Mouse (Mus musculus) stomach, embryonic 15.5 days (tissue): ENCODE measurements around the gene Trp53i11. TPM values are rescaled to one million over a fixed set of nuclear protein-coding genes. Genes with fewer than 3 reads are reported as not detected.

Experiments used
- ATAC-seq: fragments of 200-750 bp; cut with Nextera tagmentation; 2 replicates; pipeline ENCODE4 v1.8.0; 2017; ENCODE audit warnings: low read depth, moderate number of reproducible peaks, moderate TSS enrichment; ENCODE audit not compliant: insufficient read depth, low FRiP score
- H3K27ac ChIP-seq: fragments of 300-500 bp; sonication (generic); 2 replicates; pipeline ENCODE4 v1.5.1; 2015; ENCODE audit warnings: mild to moderate bottlenecking, inconsistent platforms
- H3K27me3 ChIP-seq: fragments of 300-500 bp; sonication (generic); replicated peaks from 2 replicates; pipeline ENCODE4 v1.6.1; 2015; ENCODE audit warnings: inconsistent platforms
- H3K36me3 ChIP-seq: fragments of 300-500 bp; sonication (generic); 2 replicates; pipeline ENCODE4 v1.6.1; 2015; ENCODE audit warnings: inconsistent platforms
- H3K4me1 ChIP-seq: fragments of 300-500 bp; sonication (generic); 2 replicates; pipeline ENCODE4 v1.6.1; 2015; ENCODE audit warnings: inconsistent platforms
- H3K4me2 ChIP-seq: fragments of 300-500 bp; sonication (generic); 2 replicates; pipeline ENCODE4 v1.6.1; 2015; ENCODE audit warnings: mild to moderate bottlenecking, inconsistent platforms
- H3K4me3 ChIP-seq: fragments of 300-500 bp; sonication (generic); replicated peaks from 2 replicates; pipeline ENCODE4 v1.5.1; 2015; ENCODE audit warnings: inconsistent platforms
- H3K9ac ChIP-seq: fragments of 300-500 bp; sonication (generic); 2 replicates; pipeline ENCODE4 v1.6.1; 2015; ENCODE audit warnings: inconsistent platforms
- H3K9me3 ChIP-seq: fragments of 300-500 bp; sonication (generic); 2 replicates; pipeline ENCODE4 v1.6.1; 2016; ENCODE audit warnings: inconsistent platforms
- WGBS: fragments of 180-500 bp; shearing (Covaris S2); methylation state at CpG from one replicate; pipeline ENCODE4 v1.1.7; 2015; 5-methylcytosine and 5-hydroxymethylcytosine counted together
- polyA plus RNA-seq: library from polyadenylated mRNA; unstranded; fragments of >200 nt; fragmentation: Nextera tagmentation; extraction: Ambion mirVana; gene quantifications from 2 replicates; pipeline ENCODE4 v1.2.1, GENCODE M21; 2015

Trp53i11 gene
- 29.3 and 37.7 TPM in 2 replicates for polyA plus RNA-seq

GRCm38 (mm10) chr2:93187323-93187996 is at the start of gene Trp53i11:
Trp53i11 (plus strand) TSS chr2:93187548.
- Histone ChIP-seq H3K4me2 (peak within 1 kb of the TSS; percentile 97), H3K27me3 (no peaks in the 10 kb centered on the region), H3K4me1 (peaks cover 50% of the 10 kb centered on the region), H3K4me3 (peak within 1 kb of the TSS; percentile 68), H3K27ac (peak within 1 kb of the TSS; percentile 81), H3K36me3 (no peaks in the 10 kb centered on the region), H3K9ac (peak within 1 kb of the TSS; percentile 52), H3K9me3 (no peaks in the 10 kb centered on the region)
- peak; percentile 90 for ATAC-seq
- under 1% methylated on average over 65 of the region's 69 CpGs for WGBS

GRCm38 (mm10) chr2:93139476-93139875 is 47.9 kb upstream of the Trp53i11 start:
- ATAC-seq, result no peak
- Histone ChIP-seq H3K27ac (no peak overlapping the region), H3K9me3 (no peaks in the 10 kb centered on the region), H3K9ac (no peak overlapping the region), H3K4me1 (no peaks in the 10 kb centered on the region), H3K4me3 (no peak overlapping the region), H3K27me3 (no peaks in the 10 kb centered on the region), H3K4me2 (no peak overlapping the region), H3K36me3 (no peaks in the 10 kb centered on the region)
- 82% methylated on average over 7 of the region's 7 CpGs for WGBS

GRCm38 (mm10) chr2:93141329-93141728 is 46.0 kb upstream of the Trp53i11 start:
- H3K9me3 ChIP-seq, result no peaks in the 10 kb centered on the region
- H3K4me3 ChIP-seq, result no peak overlapping the region
- H3K4me2 ChIP-seq, result no peak overlapping the region
- no peak overlapping the region for H3K9ac ChIP-seq
- no peaks in the 10 kb centered on the region for H3K4me1 ChIP-seq
- no peaks in the 10 kb centered on the region for H3K36me3 ChIP-seq
- no peaks in the 10 kb centered on the region for H3K27me3 ChIP-seq
- no peak overlapping the region for H3K27ac ChIP-seq
- no peak for ATAC-seq
- 66% methylated on average over 3 of the region's 3 CpGs for WGBS

- Histone ChIP-seq H3K4me2 (no peak overlapping the region), H3K36me3 (no peaks in the 10 kb centered on the region), H3K4me3 (no peak overlapping the region), H3K27ac (peak overlapping the region; percentile 45; the same call in 1 of the 2 replicates), H3K4me1 (no peaks in the 10 kb centered on the region), H3K9me3 (no peaks in the 10 kb centered on the region), H3K9ac (no peak overlapping the region), H3K27me3 (no peaks in the 10 kb centered on the region)
- no peak for ATAC-seq
- WGBS, result 66% methylated on average over 7 of the region's 7 CpGs
These were observed 44.7 kb upstream of the Trp53i11 start for GRCm38 (mm10) chr2:93142616-93143015.

- no peak overlapping the region for H3K4me2 ChIP-seq
- H3K9me3 ChIP-seq, result no peaks in the 10 kb centered on the region
- no peaks in the 10 kb centered on the region for H3K27me3 ChIP-seq
- H3K4me3 ChIP-seq, result no peak overlapping the region
- 0 out of 2 replicates have a peak, but pooled peaks have one; percentile 45 for ATAC-seq
- no peak overlapping the region for H3K9ac ChIP-seq
- 57% methylated on average over 3 of the region's 3 CpGs for WGBS
- no peaks in the 10 kb centered on the region for H3K4me1 ChIP-seq
- no peak overlapping the region for H3K27ac ChIP-seq
- H3K36me3 ChIP-seq, result no peaks in the 10 kb centered on the region
These were observed 43.2 kb upstream of the Trp53i11 start for GRCm38 (mm10) chr2:93144126-93144525.

GRCm38 (mm10) chr2:93150009-93150408 is 37.3 kb upstream of the Trp53i11 start:
- Histone ChIP-seq H3K27ac (no peak overlapping the region), H3K27me3 (no peaks in the 10 kb centered on the region), H3K36me3 (no peaks in the 10 kb centered on the region), H3K4me2 (no peak overlapping the region), H3K9ac (no peak overlapping the region), H3K9me3 (no peaks in the 10 kb centered on the region), H3K4me1 (no peaks in the 10 kb centered on the region), H3K4me3 (no peak overlapping the region)
- ATAC-seq, result peak; percentile 67; the same call in 1 of the 2 replicates
- 39% methylated on average over 2 of the region's 2 CpGs for WGBS

- Histone ChIP-seq H3K27me3 (no peaks in the 10 kb centered on the region), H3K9me3 (no peaks in the 10 kb centered on the region), H3K27ac (no peak overlapping the region), H3K36me3 (no peaks in the 10 kb centered on the region), H3K4me3 (no peak overlapping the region), H3K9ac (no peak overlapping the region), H3K4me2 (no peak overlapping the region), H3K4me1 (no peaks in the 10 kb centered on the region)
- 59% methylated on average over 9 of the region's 9 CpGs for WGBS
- ATAC-seq, result no peak
These were observed 36.5 kb upstream of the Trp53i11 start for GRCm38 (mm10) chr2:93150673-93151450.

GRCm38 (mm10) chr2:93152191-93152601 is 35.2 kb upstream of the Trp53i11 start:
- WGBS, result 72% methylated on average over 6 of the region's 6 CpGs
- H3K9me3 ChIP-seq, result no peaks in the 10 kb centered on the region
- no peaks in the 10 kb centered on the region for H3K27me3 ChIP-seq
- no peak overlapping the region for H3K4me3 ChIP-seq
- H3K36me3 ChIP-seq, result no peaks in the 10 kb centered on the region
- no peak overlapping the region for H3K27ac ChIP-seq
- no peak for ATAC-seq
- H3K4me1 ChIP-seq, result no peaks in the 10 kb centered on the region
- H3K9ac ChIP-seq, result no peak overlapping the region
- H3K4me2 ChIP-seq, result no peak overlapping the region

- H3K9me3 ChIP-seq, result no peaks in the 10 kb centered on the region
- no peak for ATAC-seq
- no peak overlapping the region for H3K27ac ChIP-seq
- H3K36me3 ChIP-seq, result no peaks in the 10 kb centered on the region
- WGBS, result 81% methylated on average over 7 of the region's 7 CpGs
- no peaks in the 10 kb centered on the region for H3K27me3 ChIP-seq
- no peak overlapping the region for H3K4me3 ChIP-seq
- H3K4me1 ChIP-seq, result no peaks in the 10 kb centered on the region
- H3K9ac ChIP-seq, result no peak overlapping the region
- no peak overlapping the region for H3K4me2 ChIP-seq
These were observed 34.4 kb upstream of the Trp53i11 start for GRCm38 (mm10) chr2:93152883-93153491.

- Histone ChIP-seq H3K4me3 (no peak overlapping the region), H3K9me3 (no peaks in the 10 kb centered on the region), H3K9ac (no peak overlapping the region), H3K27me3 (no peaks in the 10 kb centered on the region), H3K4me2 (no peak overlapping the region), H3K4me1 (no peaks in the 10 kb centered on the region), H3K36me3 (no peaks in the 10 kb centered on the region), H3K27ac (no peak overlapping the region)
- 92% methylated on average over 1 of the region's 1 CpGs for WGBS
- no peak for ATAC-seq
These were observed 33.5 kb upstream of the Trp53i11 start for GRCm38 (mm10) chr2:93153833-93154232.

- Histone ChIP-seq H3K9me3 (no peaks in the 10 kb centered on the region), H3K27me3 (no peaks in the 10 kb centered on the region), H3K36me3 (no peaks in the 10 kb centered on the region), H3K4me1 (no peaks in the 10 kb centered on the region), H3K9ac (no peak overlapping the region), H3K4me2 (no peak overlapping the region), H3K27ac (no peak overlapping the region), H3K4me3 (no peak overlapping the region)
- 0 out of 2 replicates have a peak, but pooled peaks have one; percentile 15 for ATAC-seq
- 70% methylated on average over 1 of the region's 1 CpGs for WGBS
These were observed 32.8 kb upstream of the Trp53i11 start for GRCm38 (mm10) chr2:93154486-93155032.
